Mouse (Mus musculus) layer of hippocampus, postnatal 14 days (tissue): ENCODE measurements around the gene Gm14295. TPM values are rescaled to one million over a fixed set of nuclear protein-coding genes. Genes with fewer than 3 reads are reported as not detected.
"Not testable (repeated sequence)": the region's sequence is repeated elsewhere in the genome, so short reads cannot be mapped to it uniquely, and the experiment has no call there.

Source experiments
- DNase-seq, 2 experiments: peaks; one replicate each; pipeline ENCODE4 v3.0.0; 2021 to 2022; ENCODE audit warnings: low spot score in 2 of 2, mixed read lengths in 1 of 2
- long read RNA-seq, 2 experiments: library from polyadenylated mRNA; stranded (forward); transcript quantifications; one replicate each; pipeline ENCODE4 v2.0.0; 2021
- total RNA-seq, 2 experiments: library from RNA; stranded (reverse); gene quantifications; 2 replicates each; pipeline ENCODE4 v1.2.3; 2021

The Gm14295 gene
- 10 to 100 TPM; 15.6 to 24.2 TPM for total RNA-seq
- long read RNA-seq, experiment 1, transcript Gm14295-201 (4 exons, 1,213 nt) = major isoform, 10 of 12 reads
- long read RNA-seq, experiment 1, partial matches to known transcripts = 0 of 12 reads
- long read RNA-seq, experiment 1, other reads (novel, unspliced or antisense) = 2 of 12 reads
- long read RNA-seq, experiment 2, transcript Gm14295-201 (4 exons, 1,213 nt) = major isoform, 13 of 20 reads
- long read RNA-seq, experiment 2, partial matches to known transcripts = 1 of 20 reads
- long read RNA-seq, experiment 2, other reads (novel, unspliced or antisense) = 6 of 20 reads

GRCm38 (mm10) chr2:176798312-176798711 is at the start of gene Gm14295:
Gene Gm14295, plus strand, starts transcription at chr2:176798612.
- DNase-seq = not testable (repeated sequence)

GRCm38 (mm10) chr2:176798785-176799184 is 373 bp downstream of the Gm14295 start:
- DNase-seq = not testable (repeated sequence)

GRCm38 (mm10) chr2:176830840-176831239 is 32.4 kb downstream of the Gm14295 start, which contains the start of gene Gm14408:
Gene Gm14408, plus strand, starts transcription at chr2:176831140.
- DNase-seq = not testable (repeated sequence)

Other genes with a start within 250 kb of the Gm14295 start
- 10 to 100 TPM in 1 of 2 experiments, 1 to 10 TPM in 1; 5.3 to 13.5 TPM for gene Gm14308, start 162.3 kb upstream of the Gm14295 start, total RNA-seq
- 10 to 100 TPM; 12.3 to 14.5 TPM for gene Zfp973, start 128.1 kb upstream of the Gm14295 start, total RNA-seq
- 10 to 100 TPM; 35.0 to 38.3 TPM for gene Gm14305, start 90.3 kb upstream of the Gm14295 start, total RNA-seq
- gene Gm14408, start 32.5 kb downstream of the Gm14295 start, total RNA-seq = not detected
- 10 to 100 TPM; 18.2 to 20.0 TPM for gene Gm14296, start 129.2 kb downstream of the Gm14295 start, total RNA-seq
- 10 to 100 TPM; 66.5 to 67.4 TPM for gene Gm14419, start 202.3 kb downstream of the Gm14295 start, total RNA-seq